Mouse (Mus musculus) cerebellum, adult 2 months (tissue): Measurements from ENCODE around the gene Hdac4. TPM values are rescaled to one million over a fixed set of nuclear protein-coding genes. Genes with fewer than 3 reads are reported as not detected.

ENCODE experiments used
- DNase-seq, 2 experiments: peaks; one replicate each; pipeline ENCODE4 v3.0.0; 2021
- H3K27ac ChIP-seq: fragments of 200-500 bp; 2 replicates; pipeline ENCODE4 v1.5.1; 2012; ENCODE audit warnings: low read length, control low read depth, inconsistent platforms; ENCODE audit not compliant: insufficient read depth
- H3K27me3 ChIP-seq: fragments of 200-500 bp; 2 replicates; pipeline ENCODE4 v1.6.1; 2012; ENCODE audit warnings: inconsistent platforms, mild to moderate bottlenecking, low read length, moderate library complexity; ENCODE audit not compliant: control insufficient read depth, insufficient read depth
- H3K4me1 ChIP-seq: fragments of 200-500 bp; 2 replicates; pipeline ENCODE4 v1.6.1; 2011; ENCODE audit warnings: low read length; ENCODE audit not compliant: control insufficient read depth, insufficient read depth
- H3K4me3 ChIP-seq: fragments of 200-500 bp; replicated peaks from 2 replicates; pipeline ENCODE3; 2011; ENCODE audit warnings: mild to moderate bottlenecking, low read depth, low read length, control low read depth; ENCODE audit not compliant: insufficient read depth
- CTCF ChIP-seq: fragments of 200-500 bp; IDR thresholded peaks from 2 replicates; pipeline ENCODE4 v1.5.1; 2011; ENCODE audit warnings: low read depth, mild to moderate bottlenecking, control low read depth, low read length, moderate library complexity, borderline replicate concordance; ENCODE audit not compliant: insufficient read depth
- POLR2A ChIP-seq: fragments of 200-500 bp; IDR thresholded peaks from 2 replicates; pipeline ENCODE4 v1.6.1; 2011; ENCODE audit warnings: low read length, control low read depth, borderline replicate concordance; ENCODE audit not compliant: insufficient read depth
- WGBS: fragments of 180-500 bp; shearing (Covaris S2); methylation state at CpG from one replicate; pipeline ENCODE4 v1.1.7; 2018; 5-methylcytosine and 5-hydroxymethylcytosine counted together
- polyA plus RNA-seq: library from polyadenylated mRNA; depleted of rRNA; stranded (reverse); fragments of >200 nt; gene quantifications from 2 replicates; pipeline ENCODE4 v1.2.3, GENCODE M21; 2012

Gene Hdac4
- polyA plus RNA-seq, 1 experiment = 24.7 TPM

GRCm38 (mm10) chr1:92124497-92125201 lies 70.8 kb downstream of the Hdac4 start:
- TF ChIP-seq CTCF (no peak), POLR2A (no peak)
- Histone ChIP-seq H3K4me3 (no peak overlapping the region), H3K4me1 (peaks cover 13% of the 10 kb centered on the region), H3K27me3 (no peaks in the 10 kb centered on the region), H3K27ac (no peak overlapping the region)
- 89% methylated on average over 3 of the region's 3 CpGs for WGBS
- DNase-seq = no peak

GRCm38 (mm10) chr1:92119303-92119702 lies 76.2 kb downstream of the Hdac4 start:
- no peak overlapping the region for H3K27ac ChIP-seq
- no peak for TF ChIP-seq CTCF
- TF ChIP-seq POLR2A = no peak
- 63% methylated on average over 5 of the region's 5 CpGs for WGBS
- H3K4me3 ChIP-seq = no peak overlapping the region
- no peak for DNase-seq
- H3K27me3 ChIP-seq = no peaks in the 10 kb centered on the region
- H3K4me1 ChIP-seq = peaks cover 21% of the 10 kb centered on the region

DNA sequence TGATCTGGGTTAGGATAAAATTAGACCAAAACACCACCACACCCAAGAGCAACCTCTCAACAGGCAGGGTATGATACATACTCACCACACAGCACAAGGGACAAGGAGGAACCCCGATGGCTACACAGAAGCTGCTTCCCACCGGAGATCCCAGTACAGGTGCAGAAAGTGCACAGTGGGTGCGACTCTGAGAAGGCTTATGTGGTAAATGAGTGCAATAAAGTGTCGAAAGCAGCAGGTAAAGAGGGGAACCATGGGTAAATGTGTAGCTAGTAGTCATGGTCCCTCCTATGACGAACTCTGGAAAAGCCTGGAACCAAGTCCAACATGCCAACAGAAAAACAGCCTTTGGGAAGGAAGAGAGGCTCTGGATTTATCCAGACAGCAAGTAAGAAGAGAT lies 77.9 kb downstream of the Hdac4 start:
- DNase-seq = no peak
- Histone ChIP-seq H3K4me3 (no peak overlapping the region), H3K27me3 (no peaks in the 10 kb centered on the region), H3K27ac (no peak overlapping the region), H3K4me1 (peaks cover 16% of the 10 kb centered on the region)
- TF ChIP-seq POLR2A (no peak), CTCF (no peak)
- WGBS = 74% methylated on average over 5 of the region's 5 CpGs

DNA sequence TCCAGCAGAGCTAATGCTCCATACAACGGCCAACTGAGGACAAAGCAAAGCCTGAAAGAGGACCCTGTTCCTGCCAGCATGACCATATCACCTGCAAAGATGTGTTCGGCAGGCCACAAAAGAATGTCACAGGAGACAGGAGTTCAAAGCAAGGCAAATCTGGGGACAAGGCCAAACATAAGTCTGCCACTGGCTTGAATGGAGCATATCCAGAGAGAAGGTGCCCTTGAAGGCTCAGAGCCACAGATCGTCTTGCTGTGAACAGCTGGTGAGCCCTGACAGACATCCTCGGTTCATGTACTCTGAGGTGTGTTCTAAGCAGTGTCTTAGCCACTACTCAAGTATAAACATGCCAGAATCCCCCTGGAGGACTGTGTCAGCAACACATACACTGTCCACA lies 79.3 kb downstream of the Hdac4 start:
- TF ChIP-seq CTCF (no peak), POLR2A (no peak)
- Histone ChIP-seq H3K4me3 (no peak overlapping the region), H3K27me3 (no peaks in the 10 kb centered on the region), H3K4me1 (peaks cover 27% of the 10 kb centered on the region), H3K27ac (no peak overlapping the region)
- no peak for DNase-seq
- WGBS = 65% methylated on average over 4 of the region's 4 CpGs

DNA sequence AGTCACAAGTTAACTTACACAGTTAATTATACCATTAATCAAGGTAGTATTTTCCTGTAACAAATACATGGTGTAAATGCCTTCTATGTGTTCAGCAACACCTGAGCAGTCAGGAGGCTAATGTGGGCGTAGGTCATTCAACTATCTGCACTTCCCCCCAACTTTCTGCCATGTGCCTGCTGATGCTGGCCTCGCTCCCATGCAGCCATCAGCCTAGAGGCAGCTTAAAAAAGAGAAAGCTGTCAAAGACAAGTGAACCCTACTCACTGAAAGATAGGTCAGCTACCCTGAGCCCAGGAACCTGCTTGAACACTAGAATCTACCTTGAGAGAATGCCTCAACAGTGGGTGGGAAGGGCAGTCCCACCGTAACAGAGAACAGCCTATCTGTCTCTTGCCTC lies 81.4 kb downstream of the Hdac4 start:
- TF ChIP-seq CTCF = no peak
- no peak overlapping the region for H3K4me3 ChIP-seq
- WGBS = 92% methylated on average over 3 of the region's 3 CpGs
- no peaks in the 10 kb centered on the region for H3K27me3 ChIP-seq
- H3K4me1 ChIP-seq = peaks cover 41% of the 10 kb centered on the region
- no peak for DNase-seq
- no peak overlapping the region for H3K27ac ChIP-seq

GRCm38 (mm10) chr1:92113243-92114009 lies 82.1 kb downstream of the Hdac4 start:
- Histone ChIP-seq H3K27me3 (no peaks in the 10 kb centered on the region), H3K4me3 (no peak overlapping the region), H3K4me1 (peaks cover 47% of the 10 kb centered on the region), H3K27ac (0 out of 2 replicates have a peak overlapping the region, but pooled peaks have one; percentile 33)
- TF ChIP-seq CTCF = no peak
- TF ChIP-seq POLR2A = no peak
- DNase-seq = no peak
- WGBS = 87% methylated on average over 6 of the region's 6 CpGs

DNA sequence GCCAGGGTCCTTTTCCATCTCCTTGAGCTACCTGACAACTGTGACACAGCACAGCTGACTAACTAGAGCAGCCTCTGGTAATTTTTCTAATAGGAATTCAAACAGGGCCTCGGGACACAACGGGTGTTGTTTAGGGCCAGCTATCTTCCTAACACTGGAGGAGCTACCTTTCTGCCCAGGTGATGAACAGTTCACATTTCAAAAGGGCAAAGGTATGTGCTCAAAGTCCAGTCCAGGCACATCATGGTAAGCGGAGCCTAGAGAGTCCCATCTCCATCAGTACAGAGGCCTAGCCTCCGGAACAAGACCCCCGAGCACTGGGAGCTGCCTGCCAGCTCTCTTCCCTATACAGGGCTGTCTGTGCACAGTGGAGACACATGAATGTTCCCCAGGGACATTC lies 82.9 kb downstream of the Hdac4 start:
- 93% methylated on average over 5 of the region's 5 CpGs for WGBS
- Histone ChIP-seq H3K4me3 (no peak overlapping the region), H3K27ac (no peak overlapping the region), H3K27me3 (no peaks in the 10 kb centered on the region), H3K4me1 (peaks cover 52% of the 10 kb centered on the region)
- TF ChIP-seq POLR2A (no peak), CTCF (no peak)
- no peak for DNase-seq

DNA sequence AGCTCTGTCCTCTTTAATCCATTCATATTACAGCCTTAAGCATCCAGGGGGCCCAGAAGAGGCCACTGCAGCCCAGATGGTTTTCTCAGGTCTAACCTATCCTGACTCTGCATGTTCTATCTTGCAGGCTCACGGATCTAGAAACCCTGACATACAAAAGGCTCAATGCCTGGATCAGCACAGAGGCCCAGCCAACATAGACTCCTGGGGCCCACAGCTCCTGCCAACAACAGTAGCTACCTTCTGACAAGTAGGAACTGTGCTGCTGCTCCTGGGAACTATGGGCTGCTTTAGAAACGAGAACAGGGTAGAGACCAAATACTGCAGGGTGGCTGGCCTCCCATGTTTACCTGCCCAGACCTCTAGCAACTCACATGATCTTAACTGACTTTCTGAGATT lies 83.9 kb downstream of the Hdac4 start:
- Histone ChIP-seq H3K4me1 (peaks cover 59% of the 10 kb centered on the region), H3K27me3 (no peaks in the 10 kb centered on the region)
- TF ChIP-seq CTCF = no peak
- no peak for TF ChIP-seq POLR2A

More for the DNA sequence above, 83.9 kb downstream of the Hdac4 start:
- H3K4me3 ChIP-seq = no peak overlapping the region
- peak in 1 of 2 experiments; percentile 51 for DNase-seq
- WGBS = 9% methylated on average over 2 of the region's 2 CpGs
- H3K27ac ChIP-seq = no peak overlapping the region
